Mouse (Mus musculus): ENCODE measurements around the gene Rrp1b. TPM values are rescaled to one million over a fixed set of nuclear protein-coding genes. Genes with fewer than 3 reads are reported as not detected.
A peak's percentile ranks its signal among the peaks of the same experiment; 100 is the strongest.

Rrp1b gene
- total and polyA plus RNA-seq, 2 experiments from 2014 or later, result 14.8 to 59.7 TPM

GRCm38 (mm10) chr17:32067541-32067940 lies 31.6 kb downstream of the Rrp1b start:
- ATAC-seq (ENCODE audit: insufficient read depth, low read depth) (no peak), DNase-seq (ENCODE audit: low spot score) (no peak)
- no peak overlapping the region for H3K4me3 ChIP-seq (ENCODE audit: low read depth, low read length)
- 55% methylated on average over 9 of the region's 9 CpGs for WGBS
- H3K27ac ChIP-seq (ENCODE audit: low read depth), result no peak overlapping the region
- no peak overlapping the region for H3K9ac ChIP-seq (replicated peaks; ENCODE audit: low read depth, low read length)
- no peak for TF ChIP-seq CTCF (IDR thresholded peaks at IDR 0.05; ENCODE audit: low read depth)
- no peak for TF ChIP-seq EP300 (IDR thresholded peaks at IDR 0.05; ENCODE audit: low read depth)
- no peaks in the 10 kb centered on the region for H3K27me3 ChIP-seq (ENCODE audit: control insufficient read depth, insufficient read depth, low read length)
- H3K4me2 ChIP-seq (ENCODE audit: low read depth, low read length), result no peak overlapping the region
- 0 out of 2 replicates have a peak, but pooled peaks cover 3% of the 10 kb centered on the region for H3K4me1 ChIP-seq (ENCODE audit: control insufficient read depth, insufficient read depth)
- no peaks in the 10 kb centered on the region for H3K36me3 ChIP-seq (replicated peaks; ENCODE audit: control insufficient read depth, insufficient read depth, low read length)
- H3K9me3 ChIP-seq (replicated peaks; ENCODE audit: control insufficient read depth, low read length), result peaks cover 11% of the 10 kb centered on the region; the same call in 1 of the 2 replicates

GRCm38 (mm10) chr17:32068381-32068780 lies 32.5 kb downstream of the Rrp1b start:
- Histone ChIP-seq H3K4me1 (ENCODE audit: control insufficient read depth, insufficient read depth) (0 out of 2 replicates have a peak, but pooled peaks cover 3% of the 10 kb centered on the region), H3K4me2 (ENCODE audit: low read depth, low read length) (no peak overlapping the region), H3K27ac (ENCODE audit: low read depth) (no peak overlapping the region), H3K27me3 (ENCODE audit: control insufficient read depth, insufficient read depth, low read length) (no peaks in the 10 kb centered on the region), H3K9me3 (replicated peaks; ENCODE audit: control insufficient read depth, low read length) (peaks cover 11% of the 10 kb centered on the region; the same call in 1 of the 2 replicates), H3K36me3 (replicated peaks; ENCODE audit: control insufficient read depth, insufficient read depth, low read length) (no peaks in the 10 kb centered on the region), H3K4me3 (ENCODE audit: low read depth, low read length) (no peak overlapping the region), H3K9ac (replicated peaks; ENCODE audit: low read depth, low read length) (no peak overlapping the region)
- DNase-seq (ENCODE audit: low spot score) (no peak), ATAC-seq (ENCODE audit: insufficient read depth, low read depth) (no peak)
- TF ChIP-seq CTCF (IDR thresholded peaks at IDR 0.05; ENCODE audit: low read depth) (no peak), EP300 (IDR thresholded peaks at IDR 0.05; ENCODE audit: low read depth) (no peak)
- 68% methylated on average over 11 of the region's 11 CpGs for WGBS

GRCm38 (mm10) chr17:32068810-32069209 lies 32.9 kb downstream of the Rrp1b start:
- WGBS, result 72% methylated on average over 2 of the region's 2 CpGs
- no peak for ATAC-seq (ENCODE audit: insufficient read depth, low read depth)
- no peak overlapping the region for H3K4me3 ChIP-seq (ENCODE audit: low read depth, low read length)

GRCm38 (mm10) chr17:32073359-32073758 lies 37.5 kb downstream of the Rrp1b start:
- Histone ChIP-seq H3K9me3 (replicated peaks; ENCODE audit: control insufficient read depth, low read length) (peaks cover 11% of the 10 kb centered on the region; the same call in 1 of the 2 replicates), H3K4me2 (ENCODE audit: low read depth, low read length) (no peak overlapping the region), H3K27me3 (ENCODE audit: control insufficient read depth, insufficient read depth, low read length) (no peaks in the 10 kb centered on the region), H3K9ac (replicated peaks; ENCODE audit: low read depth, low read length) (no peak overlapping the region), H3K27ac (ENCODE audit: low read depth) (no peak overlapping the region), H3K36me3 (replicated peaks; ENCODE audit: control insufficient read depth, insufficient read depth, low read length) (no peaks in the 10 kb centered on the region), H3K4me1 (ENCODE audit: control insufficient read depth, insufficient read depth) (no peaks in the 10 kb centered on the region), H3K4me3 (ENCODE audit: low read depth, low read length) (no peak overlapping the region)
- TF ChIP-seq EP300 (IDR thresholded peaks at IDR 0.05; ENCODE audit: low read depth) (no peak), CTCF (IDR thresholded peaks at IDR 0.05; ENCODE audit: low read depth) (peak; percentile 96)
- WGBS, result 0% methylated on average over 2 of the region's 2 CpGs
- DNase-seq (ENCODE audit: low spot score), result peak; percentile 48
- peak; percentile 62; the same call in 1 of the 2 replicates for ATAC-seq (ENCODE audit: insufficient read depth, low read depth)

More at GRCm38 (mm10) chr17:32068810-32069209, 32.9 kb downstream of the Rrp1b start:
- TF ChIP-seq EP300 (IDR thresholded peaks at IDR 0.05; ENCODE audit: low read depth), result no peak
- TF ChIP-seq CTCF (IDR thresholded peaks at IDR 0.05; ENCODE audit: low read depth), result no peak
- 0 out of 2 replicates have a peak, but pooled peaks cover under 1% of the 10 kb centered on the region for H3K4me1 ChIP-seq (ENCODE audit: control insufficient read depth, insufficient read depth)
- DNase-seq (ENCODE audit: low spot score), result no peak
- no peaks in the 10 kb centered on the region for H3K27me3 ChIP-seq (ENCODE audit: control insufficient read depth, insufficient read depth, low read length)
- H3K9me3 ChIP-seq (replicated peaks; ENCODE audit: control insufficient read depth, low read length), result peaks cover 11% of the 10 kb centered on the region; the same call in 1 of the 2 replicates
- H3K9ac ChIP-seq (replicated peaks; ENCODE audit: low read depth, low read length), result no peak overlapping the region
- H3K36me3 ChIP-seq (replicated peaks; ENCODE audit: control insufficient read depth, insufficient read depth, low read length), result no peaks in the 10 kb centered on the region
- H3K4me2 ChIP-seq (ENCODE audit: low read depth, low read length), result no peak overlapping the region
- H3K27ac ChIP-seq (ENCODE audit: low read depth), result no peak overlapping the region

GRCm38 (mm10) chr17:32074658-32075057 lies 38.8 kb downstream of the Rrp1b start:
- H3K27ac ChIP-seq (ENCODE audit: low read depth), result no peak overlapping the region
- H3K4me1 ChIP-seq (ENCODE audit: control insufficient read depth, insufficient read depth), result no peaks in the 10 kb centered on the region
- peaks cover 9% of the 10 kb centered on the region; the same call in 1 of the 2 replicates for H3K9me3 ChIP-seq (replicated peaks; ENCODE audit: control insufficient read depth, low read length)
- no peak overlapping the region for H3K4me3 ChIP-seq (ENCODE audit: low read depth, low read length)
- H3K9ac ChIP-seq (replicated peaks; ENCODE audit: low read depth, low read length), result no peak overlapping the region
- DNase-seq (ENCODE audit: low spot score) (no peak), ATAC-seq (ENCODE audit: insufficient read depth, low read depth) (no peak)
- WGBS, result 46% methylated on average over 4 of the region's 4 CpGs
- no peaks in the 10 kb centered on the region for H3K36me3 ChIP-seq (replicated peaks; ENCODE audit: control insufficient read depth, insufficient read depth, low read length)
- H3K27me3 ChIP-seq (ENCODE audit: control insufficient read depth, insufficient read depth, low read length), result no peaks in the 10 kb centered on the region
- no peak overlapping the region for H3K4me2 ChIP-seq (ENCODE audit: low read depth, low read length)
- TF ChIP-seq EP300 (IDR thresholded peaks at IDR 0.05; ENCODE audit: low read depth) (no peak), CTCF (IDR thresholded peaks at IDR 0.05; ENCODE audit: low read depth) (no peak)

- Histone ChIP-seq H3K9me3 (replicated peaks; ENCODE audit: control insufficient read depth, low read length) (peaks cover 4% of the 10 kb centered on the region; the same call in 1 of the 2 replicates), H3K4me3 (ENCODE audit: low read depth, low read length) (no peak overlapping the region), H3K27ac (ENCODE audit: low read depth) (no peak overlapping the region), H3K9ac (replicated peaks; ENCODE audit: low read depth, low read length) (no peak overlapping the region), H3K4me2 (ENCODE audit: low read depth, low read length) (no peak overlapping the region), H3K27me3 (ENCODE audit: control insufficient read depth, insufficient read depth, low read length) (no peaks in the 10 kb centered on the region), H3K36me3 (replicated peaks; ENCODE audit: control insufficient read depth, insufficient read depth, low read length) (no peaks in the 10 kb centered on the region), H3K4me1 (ENCODE audit: control insufficient read depth, insufficient read depth) (no peaks in the 10 kb centered on the region)
- TF ChIP-seq EP300 (IDR thresholded peaks at IDR 0.05; ENCODE audit: low read depth), result no peak
- peak; percentile 77 for TF ChIP-seq CTCF (IDR thresholded peaks at IDR 0.05; ENCODE audit: low read depth)
- WGBS, result 0% methylated on average over 2 of the region's 2 CpGs
- DNase-seq (ENCODE audit: low spot score) (peak; percentile 52), ATAC-seq (ENCODE audit: insufficient read depth, low read depth) (peak; percentile 40; the same call in 1 of the 2 replicates)
These were observed 39.3 kb downstream of the Rrp1b start for GRCm38 (mm10) chr17:32075164-32075563.

Data from heart, postnatal 0 days (tissue).